9 mouse cellular contexts compared by ENCODE assay signal in the genomic region with DNA sequence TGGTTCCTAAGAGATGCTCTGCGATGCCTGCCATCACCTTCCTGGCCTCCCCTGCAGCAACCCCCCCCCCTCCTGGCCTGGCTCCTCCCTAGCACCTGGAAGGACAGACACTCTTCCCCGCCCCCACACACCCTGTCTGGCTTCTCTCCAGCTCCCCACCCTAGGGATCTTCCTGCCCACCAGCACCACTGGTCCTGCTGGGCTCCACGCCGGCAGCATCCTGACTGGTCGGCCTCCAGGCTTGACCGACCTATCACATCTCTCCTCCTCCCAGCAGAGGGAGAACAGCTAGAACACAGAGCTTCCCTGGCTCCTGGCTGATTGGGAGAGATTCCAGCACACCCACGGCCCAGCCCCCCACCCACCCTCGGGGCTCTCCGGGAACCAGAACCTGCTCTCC. TPM values are rescaled to one million over a fixed set of nuclear protein-coding genes. Genes with fewer than 3 reads are reported as not detected.
DNase-seq lines count a peak whose midpoint lies in the region; ATAC-seq and TF ChIP-seq lines count a peak whose summit lies in the region.
"Had no signal": no experiment of that assay in that cellular context is flagged by ENCODE, and none has a peak within 500 bp of the region (broad histone marks: within the 10 kb centered on the region; RNA-seq: fewer than 3 reads in every experiment).

No protein-coding gene starts in this region.

- H3K4me3 ChIP-seq in intestine, embryonic 14.5 days (ENCODE audit: low read depth, low read length), result no peak overlapping the region
- H3K4me3 ChIP-seq in intestine, postnatal 0 days (ENCODE audit: low read depth, low read length), result no peak overlapping the region
- H3K4me3 ChIP-seq in hindbrain, embryonic 15.5 days, result no peak overlapping the region
- H3K4me3 ChIP-seq in neural tube, embryonic 12.5 days, result no peak overlapping the region

- no peak for TF ChIP-seq CTCF in intestine, postnatal 0 days (IDR thresholded peaks at IDR 0.05; ENCODE audit: low read depth)

- no peak for DNase-seq in intestine, embryonic 14.5 days (ENCODE audit: low spot score)
- peak; percentile 27 for DNase-seq in embryo, embryonic 9.5 days (ENCODE audit: extremely low spot score)
- DNase-seq in urinary bladder, postnatal 14 days (ENCODE audit: low spot score), result no peak
- no peak for DNase-seq in adrenal gland, adult 18-20 months (ENCODE audit: low spot score in 2 of 2)

- H3K9ac ChIP-seq in intestine, embryonic 14.5 days (ENCODE audit: low read length), result no peak overlapping the region
- no peak overlapping the region for H3K9ac ChIP-seq in intestine, postnatal 0 days (ENCODE audit: low read depth, low read length)
- no peak overlapping the region for H3K9ac ChIP-seq in hindbrain, embryonic 15.5 days
- H3K9ac ChIP-seq in neural tube, embryonic 12.5 days, result 0 out of 2 replicates have a peak overlapping the region, but pooled peaks have one; percentile 5

- H3K4me1 ChIP-seq in intestine, embryonic 14.5 days (replicated peaks; ENCODE audit: control insufficient read depth, insufficient read depth, low read length), result no peaks in the 10 kb centered on the region
- 0 out of 2 replicates have a peak, but pooled peaks cover 2% of the 10 kb centered on the region for H3K4me1 ChIP-seq in intestine, postnatal 0 days (replicated peaks; ENCODE audit: control insufficient read depth, insufficient read depth, low read length)
- peaks cover 75% of the 10 kb centered on the region for H3K4me1 ChIP-seq in hindbrain, embryonic 15.5 days (replicated peaks)
- peaks cover 68% of the 10 kb centered on the region for H3K4me1 ChIP-seq in neural tube, embryonic 12.5 days

- 5% methylated on average over 9 of the region's 9 CpGs for WGBS in intestine, embryonic 14.5 days
- 23% methylated on average over 9 of the region's 9 CpGs for WGBS in intestine, postnatal 0 days
- WGBS in hindbrain, embryonic 15.5 days, result 4% methylated on average over 9 of the region's 9 CpGs
- WGBS in neural tube, embryonic 12.5 days, result 6% methylated on average over 9 of the region's 9 CpGs

- no peak overlapping the region for H3K4me2 ChIP-seq in intestine, embryonic 14.5 days (ENCODE audit: low read length)
- no peak overlapping the region for H3K4me2 ChIP-seq in intestine, postnatal 0 days (replicated peaks; ENCODE audit: low read depth)
- H3K4me2 ChIP-seq in hindbrain, embryonic 15.5 days, result no peak overlapping the region
- peak overlapping the region; percentile 27 for H3K4me2 ChIP-seq in neural tube, embryonic 12.5 days (replicated peaks)

- H3K27ac ChIP-seq in intestine, embryonic 14.5 days (ENCODE audit: low read depth), result no peak overlapping the region
- H3K27ac ChIP-seq in intestine, postnatal 0 days (ENCODE audit: low read depth, low read length), result no peak overlapping the region
- H3K27ac ChIP-seq in hindbrain, embryonic 15.5 days (replicated peaks), result peak overlapping the region; percentile 70
- H3K27ac ChIP-seq in neural tube, embryonic 12.5 days, result peak overlapping the region; percentile 57; the same call in 1 of the 2 replicates

- no peaks in the 10 kb centered on the region for H3K9me3 ChIP-seq in intestine, embryonic 14.5 days (ENCODE audit: control insufficient read depth, low read length)
- H3K9me3 ChIP-seq in intestine, postnatal 0 days (ENCODE audit: control insufficient read depth), result no peaks in the 10 kb centered on the region
- no peaks in the 10 kb centered on the region for H3K9me3 ChIP-seq in hindbrain, embryonic 15.5 days
- H3K9me3 ChIP-seq in neural tube, embryonic 12.5 days, result no peaks in the 10 kb centered on the region

- 0 out of 2 replicates have a peak, but pooled peaks have one; percentile 34 for ATAC-seq in intestine, embryonic 14.5 days (replicated peaks; ENCODE audit: low FRiP score, low TSS enrichment, low read depth)
- no peak for ATAC-seq in intestine, postnatal 0 days
- no peak for ATAC-seq in hindbrain, embryonic 15.5 days (ENCODE audit: low FRiP score, low read depth)
- peak; percentile 19; the same call in 1 of the 2 replicates for ATAC-seq in neural tube, embryonic 12.5 days (ENCODE audit: low FRiP score, low read depth)
- no peak for ATAC-seq in inflammation-experienced regulatory T-cells, adult 6 months
- ATAC-seq: intestine, embryonic 16.5 days had no signal

- no peaks in the 10 kb centered on the region for H3K36me3 ChIP-seq in intestine, embryonic 14.5 days (ENCODE audit: control insufficient read depth, insufficient read depth, low read length)
- H3K36me3 ChIP-seq in intestine, postnatal 0 days (ENCODE audit: control insufficient read depth, insufficient read depth), result no peaks in the 10 kb centered on the region
- H3K36me3 ChIP-seq in hindbrain, embryonic 15.5 days, result no peaks in the 10 kb centered on the region
- H3K36me3 ChIP-seq in neural tube, embryonic 12.5 days, result no peaks in the 10 kb centered on the region

- H3K27me3 ChIP-seq in intestine, embryonic 14.5 days (replicated peaks; ENCODE audit: control insufficient read depth, insufficient read depth, low read length), result 0 out of 2 replicates have a peak, but pooled peaks cover 2% of the 10 kb centered on the region
- H3K27me3 ChIP-seq in intestine, postnatal 0 days (replicated peaks; ENCODE audit: control insufficient read depth, insufficient read depth, low read length), result no peaks in the 10 kb centered on the region
- H3K27me3 ChIP-seq in hindbrain, embryonic 15.5 days, result no peaks in the 10 kb centered on the region
- H3K27me3 ChIP-seq in neural tube, embryonic 12.5 days (replicated peaks), result no peaks in the 10 kb centered on the region

RNA-seq across cellular contexts. Expression of gene Elfn2, which starts 34.5 kb away (rescaled TPM):
- polyA plus RNA-seq in intestine, embryonic 14.5 days (2014; fragmentation: Nextera tagmentation; extraction: Ambion mirVana), result 0.03 TPM in 1 of 2 replicates, not detected in the other
- polyA plus RNA-seq in intestine, postnatal 0 days (2015; fragmentation: Nextera tagmentation; extraction: Ambion mirVana), result 0.10 and 0.17 TPM in 2 replicates
- polyA plus RNA-seq in hindbrain, embryonic 15.5 days (2015; fragmentation: Nextera tagmentation; extraction: Ambion mirVana), result 10.6 and 11.7 TPM in 2 replicates
- polyA plus RNA-seq in neural tube, embryonic 12.5 days (2016; fragmentation: Nextera tagmentation; extraction: Ambion mirVana), result 1.9 and 2.0 TPM in 2 replicates
- under 1 TPM in 1 of 3 experiments, not detected in 2; 0.05 TPM for polyA plus RNA-seq in inflammation-experienced regulatory T-cells, adult 6 months (2017; shearing (Covaris generic))
- total RNA-seq in adrenal gland, adult 18-20 months (2021), result 1 to 10 TPM; 1.8 to 3.4 TPM

Comparison
In these comparisons a context has a peak if more than half of its experiments do, and no peak if none do; other contexts are left out.
1. ATAC-seq: peak in intestine, embryonic 14.5 days (single experiment) and neural tube, embryonic 12.5 days (single experiment); none in intestine, postnatal 0 days (single experiment), hindbrain, embryonic 15.5 days (single experiment) and inflammation-experienced regulatory T-cells, adult 6 months (single experiment).
2. H3K27ac ChIP-seq: peak in hindbrain, embryonic 15.5 days (single experiment) and neural tube, embryonic 12.5 days (single experiment); none in intestine, embryonic 14.5 days (single experiment) and intestine, postnatal 0 days (single experiment).